Mouse (Mus musculus) kidney, adult 8-10 months (tissue): Measurements from ENCODE around the gene Pak1ip1.
"Not testable (repeated sequence)": the region's sequence is repeated elsewhere in the genome, so short reads cannot be mapped to it uniquely, and the experiment has no call there.

Experiments
- DNase-seq, 2 experiments: peaks; one replicate each; pipeline ENCODE4 v3.0.0; 2022

Gene Pak1ip1

DNA sequence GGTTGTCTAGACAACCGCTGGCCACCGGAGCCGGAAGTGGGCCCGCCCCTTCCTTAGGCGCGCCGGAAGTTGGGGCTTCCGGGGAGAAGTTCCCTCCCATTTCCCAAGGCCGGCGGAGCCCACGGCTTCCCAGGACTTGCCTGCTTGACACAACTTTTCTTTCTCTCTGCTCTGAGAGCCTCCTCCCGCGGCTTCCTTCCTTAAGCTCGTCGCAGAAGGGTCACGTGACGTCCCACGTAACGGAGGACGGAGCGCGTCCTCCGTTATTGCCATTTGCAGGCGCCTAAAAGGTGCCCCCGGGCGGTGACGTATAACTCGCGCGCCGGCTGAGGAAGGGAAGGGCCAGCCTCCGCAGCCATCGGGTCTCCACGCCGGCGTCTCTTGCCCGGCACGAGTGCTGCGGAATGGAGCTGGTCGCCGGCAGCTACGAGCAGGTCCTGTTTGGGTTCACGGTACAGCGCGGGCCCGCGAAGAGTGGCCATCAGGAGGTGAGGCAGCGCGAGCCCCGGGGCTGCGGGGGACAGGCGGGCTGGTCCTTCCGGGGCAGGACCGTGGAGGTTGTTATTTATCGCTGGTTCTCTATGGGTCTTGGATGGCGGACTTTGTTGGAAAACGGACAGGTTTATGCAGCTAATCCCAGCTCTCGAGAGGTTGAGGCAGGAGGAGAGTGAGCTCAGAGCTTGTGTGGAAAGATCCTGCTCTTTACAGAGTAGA is at the start of gene Pak1ip1:
TSS of gene Pak1ip1 (plus strand) at position 98 of the 714 bp plus-strand sequence.
- peak; percentile 90 to 91 for DNase-seq

DNA sequence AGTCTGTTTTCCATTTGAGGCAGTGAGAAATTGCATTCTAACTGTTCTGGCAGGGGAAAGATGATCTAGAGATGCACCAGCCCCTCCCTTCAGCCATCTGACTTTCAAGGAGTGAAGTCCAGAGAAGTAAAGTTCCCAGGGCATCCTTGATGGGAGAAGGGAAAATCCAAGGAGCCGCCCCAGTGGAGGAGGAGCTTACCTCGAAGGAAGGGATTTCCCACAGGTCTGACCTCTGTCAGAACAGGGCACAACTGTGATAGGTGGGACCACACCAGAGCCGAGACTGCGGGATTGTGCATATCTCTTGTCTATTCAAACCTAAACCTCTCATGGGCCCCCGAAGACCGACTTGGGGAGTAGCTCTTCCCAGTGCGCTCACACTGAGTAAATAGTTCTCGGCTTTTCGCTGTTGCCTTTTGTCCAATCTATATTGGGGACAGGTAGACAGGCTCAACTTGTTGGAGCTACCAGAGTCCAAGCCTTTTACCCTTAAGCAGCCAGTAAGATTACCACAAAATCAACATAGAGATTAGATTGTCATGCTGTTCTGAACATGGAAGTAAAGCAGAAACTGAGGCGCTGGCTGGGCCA is 49.3 kb upstream of the Pak1ip1 start:
- no peak for DNase-seq

DNA sequence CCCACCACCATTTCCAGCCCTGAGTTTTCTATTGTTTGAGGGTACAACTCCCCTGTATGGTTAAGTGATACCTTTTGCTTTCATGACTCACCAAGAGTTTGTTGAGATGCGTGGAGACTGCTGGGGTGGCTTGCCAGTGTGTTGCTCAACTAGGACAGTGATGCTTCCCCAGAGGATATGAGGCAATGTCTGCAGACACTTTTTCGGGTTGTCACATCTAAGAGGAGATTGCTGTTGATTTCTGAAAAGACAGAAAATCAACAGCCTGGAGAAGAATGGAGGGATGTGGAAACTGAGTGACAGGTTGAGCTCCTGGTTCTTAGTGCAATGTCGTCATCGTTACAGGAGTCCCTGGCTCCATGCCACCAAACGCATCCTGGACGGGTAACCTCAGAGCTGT is 47.6 kb upstream of the Pak1ip1 start:
- DNase-seq = no peak

DNA sequence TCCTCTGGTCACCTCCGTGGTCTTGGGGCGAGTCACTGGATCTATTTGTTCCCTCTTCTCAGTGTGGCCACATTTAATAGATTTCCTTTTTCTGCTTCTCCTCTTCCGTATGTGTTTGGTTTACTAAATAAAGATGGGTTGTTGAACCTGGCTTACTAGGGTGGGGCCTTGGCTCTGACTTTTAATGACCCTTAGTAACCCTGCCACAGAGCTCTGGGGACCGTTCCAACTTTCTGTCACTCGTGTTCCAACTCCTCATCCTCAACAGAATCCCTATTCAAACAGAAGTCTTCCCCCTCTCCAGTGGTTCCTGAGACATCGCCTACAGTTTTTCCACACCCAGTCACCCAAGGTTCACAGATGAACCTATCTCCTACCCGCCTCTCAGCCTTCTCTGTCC is 45.0 kb upstream of the Pak1ip1 start:
- DNase-seq = no peak

DNA sequence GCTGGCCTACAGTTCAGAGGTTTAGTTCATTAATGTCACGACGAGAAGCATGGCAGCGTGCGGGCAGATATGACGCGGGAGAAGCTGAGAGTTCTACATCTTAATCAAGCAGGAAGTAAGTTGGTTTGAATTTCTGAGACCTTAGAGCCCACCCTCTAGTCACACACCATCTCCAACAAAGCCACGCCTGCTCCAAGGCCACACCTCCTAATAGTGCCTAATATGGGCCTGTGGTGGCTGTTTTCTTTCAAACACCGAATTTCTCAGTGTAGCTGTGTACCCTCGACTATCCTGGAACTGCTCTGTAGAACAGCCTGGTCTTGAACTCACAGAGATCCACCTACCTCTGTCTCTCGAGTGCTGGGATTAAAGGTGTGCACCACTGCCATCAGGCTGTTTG is 33.2 kb upstream of the Pak1ip1 start:
- no peak for DNase-seq

DNA sequence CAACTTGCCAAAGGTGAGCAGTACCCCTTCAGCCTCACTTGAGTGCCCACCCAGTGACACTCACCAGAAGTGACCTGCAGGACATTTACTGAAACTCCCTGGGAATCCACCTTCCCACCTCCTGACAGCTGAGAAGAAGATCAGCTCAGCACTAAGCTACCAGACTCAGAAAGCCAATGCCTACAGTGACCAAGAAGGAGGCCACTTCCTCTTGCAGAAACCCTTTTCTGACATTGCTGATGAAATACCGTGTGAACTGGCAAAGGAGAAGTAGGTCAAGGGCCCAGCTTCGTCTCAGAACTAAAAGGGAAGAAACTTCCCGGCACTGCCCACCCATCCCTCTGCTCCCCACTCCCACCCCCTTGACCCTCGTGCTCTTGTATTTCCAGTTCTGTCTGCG is 32.3 kb upstream of the Pak1ip1 start:
- DNase-seq = no peak

DNA sequence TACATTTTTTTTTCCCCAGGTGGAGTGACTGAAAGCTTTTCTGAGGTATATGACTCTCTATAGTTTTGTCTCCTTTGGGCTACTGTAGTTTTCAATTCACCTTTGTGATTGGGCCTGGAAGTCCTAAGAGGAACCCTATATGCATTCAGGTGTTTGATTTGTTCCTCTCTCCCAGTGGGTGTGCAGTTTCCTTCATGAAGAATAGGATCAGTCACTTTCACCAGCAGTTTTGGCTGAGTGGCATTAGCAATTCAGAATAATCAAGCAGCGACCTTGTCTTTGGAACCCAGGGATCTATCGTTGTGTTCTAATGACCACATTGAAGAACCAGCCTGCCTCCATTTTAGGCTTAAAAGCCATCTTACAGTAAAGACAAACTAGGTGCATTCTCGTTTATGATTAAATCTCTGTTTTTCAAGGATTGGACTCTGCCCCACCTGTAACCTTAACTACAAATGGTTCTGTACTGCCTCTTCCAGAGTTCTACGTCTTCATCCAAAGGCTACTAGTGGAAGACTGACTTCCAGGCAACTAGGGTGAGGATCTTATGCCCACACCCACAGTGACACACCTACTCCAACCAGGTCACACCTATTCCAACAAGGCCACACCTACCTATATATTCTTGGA is 30.9 kb upstream of the Pak1ip1 start:
- DNase-seq = peak in 1 of 2 experiments; percentile 29

DNA sequence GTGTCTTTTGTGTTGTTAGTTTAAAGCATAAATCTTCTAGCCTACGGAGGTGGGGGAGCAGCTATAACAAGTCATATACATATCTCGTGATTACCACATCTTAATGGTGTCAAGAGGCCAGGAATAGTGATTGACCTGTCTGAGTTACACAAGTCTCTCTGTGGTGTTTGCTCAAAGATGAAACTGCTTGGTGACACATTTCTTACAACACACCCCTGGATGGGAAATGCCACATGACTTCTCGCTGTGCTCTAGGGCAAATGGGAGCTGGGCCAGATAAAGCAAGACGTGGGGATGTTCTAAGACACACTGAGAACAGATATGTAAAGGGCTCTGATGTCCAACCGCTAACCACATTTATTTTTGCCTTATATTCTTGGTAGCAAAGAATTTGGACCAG is 29.6 kb upstream of the Pak1ip1 start:
- DNase-seq = no peak

DNA sequence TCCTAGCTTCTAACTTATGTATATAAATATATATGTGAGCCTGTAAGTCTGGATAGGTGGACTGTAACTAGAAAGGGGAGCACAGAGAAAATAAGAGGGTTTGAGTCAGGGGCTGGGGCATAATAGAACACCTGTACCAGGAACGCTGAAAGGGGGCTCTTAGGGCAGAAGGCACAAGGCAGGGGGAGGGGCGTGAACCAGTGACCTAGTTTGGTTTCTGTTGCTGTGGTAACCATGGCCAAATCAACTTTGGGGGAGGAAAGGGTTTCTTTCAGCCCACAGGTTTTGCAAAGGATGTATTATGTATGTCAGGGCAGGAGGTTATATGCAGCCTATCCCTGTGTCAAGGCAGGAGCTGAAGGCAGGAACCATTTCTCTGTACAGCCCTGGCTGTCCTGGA is 29.0 kb upstream of the Pak1ip1 start:
- no peak for DNase-seq

DNA sequence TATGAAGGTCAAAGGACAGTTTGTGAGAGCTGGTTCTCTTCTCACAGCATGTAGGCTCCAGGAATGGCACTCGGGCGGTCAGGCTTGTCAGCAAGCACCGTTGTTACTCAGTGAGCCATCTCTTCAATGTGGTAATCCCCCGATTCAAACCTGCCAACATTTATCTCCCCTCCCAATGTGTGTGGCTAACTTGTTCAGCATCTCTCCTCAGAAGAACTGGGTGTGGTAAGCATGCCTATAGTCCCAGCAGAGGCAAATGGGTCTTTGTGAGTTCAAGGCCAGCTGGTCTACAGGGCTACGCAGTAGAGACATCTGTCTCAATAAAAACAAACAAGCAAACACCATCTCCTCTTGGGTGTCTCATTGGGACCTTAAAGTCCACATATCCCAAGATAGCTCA is 27.8 kb upstream of the Pak1ip1 start:
- DNase-seq = no peak

DNA sequence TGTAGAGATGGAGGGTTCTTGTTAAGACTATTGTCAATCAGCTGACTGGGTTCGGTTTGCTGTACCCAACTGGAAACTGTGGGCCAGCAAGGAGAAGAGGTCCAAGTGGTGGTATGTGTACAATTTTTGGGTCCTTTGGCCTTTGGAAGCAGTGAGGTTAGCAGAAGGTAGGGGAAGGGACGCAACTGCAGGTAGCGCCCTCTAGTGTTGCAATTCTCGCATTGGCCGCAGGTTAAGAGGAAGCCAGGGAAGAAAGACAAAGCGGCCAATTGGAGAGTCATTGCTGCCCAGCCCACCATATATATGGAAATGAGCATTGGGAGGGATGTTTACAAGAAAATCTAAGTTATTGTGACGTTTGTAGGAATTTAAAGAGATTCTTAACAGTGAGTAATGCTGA is 23.2 kb upstream of the Pak1ip1 start:
- DNase-seq = peak; percentile 43 to 76

DNA sequence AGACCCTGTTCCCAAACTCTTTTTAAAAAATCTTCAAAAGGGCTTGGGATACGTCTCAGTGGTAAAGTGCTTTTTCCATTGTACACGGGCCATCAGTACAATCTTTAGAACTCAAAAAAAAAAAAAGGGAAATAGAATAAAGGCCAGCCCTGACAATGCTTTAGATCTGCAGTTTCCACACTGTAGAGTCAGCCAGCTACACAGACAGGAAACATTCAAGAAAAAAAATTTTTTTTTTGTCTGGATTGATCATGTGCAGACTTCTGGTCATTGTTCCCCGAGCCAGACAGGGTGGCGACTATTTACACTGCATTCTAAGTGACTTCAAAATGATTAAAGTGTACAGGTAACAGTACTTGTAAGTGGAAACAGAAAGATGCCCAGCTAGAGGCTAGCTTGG is 22.2 kb upstream of the Pak1ip1 start:
- DNase-seq = peak; percentile 14 to 17

DNA sequence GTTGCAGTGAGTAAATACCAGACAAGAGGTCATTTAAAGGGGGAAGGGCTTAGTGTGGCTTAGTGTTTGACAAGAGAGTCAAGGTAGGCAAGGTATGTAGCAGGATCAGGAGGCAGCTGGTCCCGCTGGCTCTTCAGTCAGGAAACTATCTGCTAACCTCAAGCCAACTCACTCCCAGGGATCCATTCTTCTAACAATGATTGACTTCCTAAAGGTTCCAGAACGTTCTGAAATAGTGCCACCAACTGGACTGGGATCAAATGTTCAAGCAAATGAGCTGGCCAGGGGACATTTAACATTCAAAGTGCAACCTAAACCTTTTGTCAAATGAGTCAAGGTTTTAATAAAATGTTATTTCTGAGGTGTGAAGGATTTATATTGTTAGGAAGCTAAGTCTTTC is 21.5 kb upstream of the Pak1ip1 start:
- peak; percentile 66 to 78 for DNase-seq

DNA sequence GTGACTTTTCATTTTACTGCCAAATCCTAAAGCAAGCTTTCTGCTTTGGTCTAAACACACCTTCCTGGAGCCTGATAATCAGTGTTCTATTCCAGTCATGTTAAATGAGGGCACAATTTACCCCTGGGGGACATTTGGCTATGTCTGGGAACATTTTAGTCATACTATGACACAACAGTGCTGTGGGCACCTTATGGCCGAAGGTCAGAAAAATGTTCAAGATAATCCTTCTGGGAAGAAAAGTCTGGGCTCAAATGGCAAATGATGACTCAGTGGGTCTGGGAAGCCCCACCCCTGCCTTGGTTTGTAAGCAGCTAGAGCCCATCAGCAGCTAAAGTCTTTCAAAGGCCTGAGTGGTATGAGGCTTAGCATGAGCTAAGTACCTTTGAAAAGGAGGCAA is 18.1 kb upstream of the Pak1ip1 start:
- DNase-seq = no peak

DNA sequence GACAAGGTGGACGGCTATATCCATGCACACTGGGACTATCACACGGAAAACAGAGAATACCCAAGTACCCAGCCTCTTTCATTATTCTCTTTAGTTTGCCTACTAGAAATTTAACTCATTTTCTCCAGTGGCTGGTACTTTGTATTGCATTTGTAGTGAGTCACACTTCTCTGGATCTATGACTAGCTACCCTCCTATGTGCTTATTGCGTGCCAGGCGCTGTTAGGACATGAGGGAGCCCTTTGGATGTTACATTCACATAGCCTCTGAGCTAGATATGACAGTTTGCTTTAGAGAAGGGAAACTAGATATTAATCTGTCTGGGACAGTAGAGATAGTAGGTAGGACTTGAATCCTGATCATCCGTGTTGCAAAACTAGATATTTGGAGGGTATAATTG is 14.7 kb upstream of the Pak1ip1 start:
- no peak for DNase-seq

DNA sequence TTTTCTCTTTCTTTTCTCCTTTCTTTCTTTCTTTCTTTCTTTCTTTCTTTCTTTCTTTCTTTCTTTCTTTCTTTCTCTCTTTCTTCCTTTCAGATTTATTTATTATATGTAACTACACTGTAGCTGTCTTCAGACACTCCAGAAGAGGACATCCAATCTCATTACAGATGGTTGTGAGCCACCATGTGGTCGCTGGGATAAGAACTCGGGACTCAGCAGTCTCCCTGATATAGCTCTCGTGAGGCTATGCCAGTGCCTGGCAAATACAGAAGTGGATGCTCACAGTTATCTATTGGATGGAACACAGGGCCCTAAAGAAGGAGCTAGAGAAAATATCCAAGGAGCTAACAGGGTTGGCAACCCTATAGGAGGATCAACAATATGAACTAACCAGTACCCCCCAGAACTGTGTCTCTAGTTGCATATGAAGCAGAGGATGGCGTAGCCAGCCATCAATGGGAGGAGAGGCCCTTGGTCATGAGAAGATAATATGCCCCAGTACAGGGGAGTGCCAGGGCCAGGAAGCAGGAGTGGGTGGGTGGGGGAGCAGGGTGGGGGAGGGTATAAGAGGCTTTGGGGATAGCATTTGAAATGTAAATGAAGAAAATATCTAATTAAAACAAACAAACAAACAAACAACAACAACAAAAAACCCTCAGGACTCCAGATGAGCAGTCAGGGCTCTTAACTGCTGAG is 13.1 kb upstream of the Pak1ip1 start:
- DNase-seq = not testable (repeated sequence)

DNA sequence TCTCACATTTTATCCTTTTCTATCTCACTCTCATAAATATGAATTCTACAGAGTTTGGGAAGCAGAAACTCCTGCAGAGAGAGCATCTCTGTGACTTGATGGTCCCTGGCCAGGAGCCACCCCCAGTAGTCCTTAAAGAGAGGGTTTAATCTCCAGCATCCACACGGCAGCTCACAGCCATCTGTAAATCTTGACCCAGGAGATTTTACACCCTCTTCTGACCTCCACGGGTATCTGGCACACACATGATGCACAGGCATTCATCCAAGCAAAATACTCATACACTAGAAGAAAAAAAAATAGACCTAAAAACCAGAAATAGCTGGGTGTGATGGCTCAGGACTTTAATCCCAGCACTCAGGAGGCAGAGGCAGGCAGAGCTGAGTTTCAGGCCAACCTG is 12.4 kb upstream of the Pak1ip1 start:
- no peak for DNase-seq

DNA sequence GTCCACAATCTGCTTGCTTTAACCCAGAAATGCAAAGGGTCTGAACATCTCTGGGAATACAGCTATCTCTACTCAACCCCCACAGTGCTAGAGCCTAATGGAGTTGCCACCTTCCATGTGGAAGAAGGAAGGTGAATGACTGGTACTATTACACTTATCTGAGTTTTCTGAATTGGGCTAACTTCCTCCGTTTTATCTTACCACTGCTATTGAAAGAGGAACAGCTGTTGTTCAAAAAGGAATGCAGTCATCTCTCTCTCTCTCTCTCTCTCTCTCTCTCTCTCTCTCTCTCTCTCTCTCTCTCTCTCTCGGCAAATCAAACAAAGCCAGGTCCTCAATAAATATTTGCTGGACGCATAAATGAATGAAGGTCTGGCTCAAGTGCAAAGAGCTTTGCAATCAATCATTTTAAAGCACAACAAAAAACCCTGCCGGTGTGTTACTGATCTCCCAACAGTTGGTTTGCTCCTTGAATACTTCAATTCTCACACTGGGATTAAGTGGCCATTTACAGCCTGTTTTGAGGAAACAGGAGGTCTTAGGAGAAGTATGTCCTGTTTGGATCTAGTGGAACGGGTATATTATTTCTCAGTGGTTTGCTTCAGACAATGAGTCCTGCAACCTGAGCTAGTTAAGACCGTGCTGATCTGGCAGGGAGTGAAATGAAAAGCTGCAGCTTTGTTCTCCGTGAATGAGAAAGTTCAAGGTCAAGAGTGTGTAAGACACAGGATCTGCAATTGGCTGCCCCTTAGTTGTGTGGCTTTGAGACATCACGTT is 6.1 kb upstream of the Pak1ip1 start:
- no peak for DNase-seq

DNA sequence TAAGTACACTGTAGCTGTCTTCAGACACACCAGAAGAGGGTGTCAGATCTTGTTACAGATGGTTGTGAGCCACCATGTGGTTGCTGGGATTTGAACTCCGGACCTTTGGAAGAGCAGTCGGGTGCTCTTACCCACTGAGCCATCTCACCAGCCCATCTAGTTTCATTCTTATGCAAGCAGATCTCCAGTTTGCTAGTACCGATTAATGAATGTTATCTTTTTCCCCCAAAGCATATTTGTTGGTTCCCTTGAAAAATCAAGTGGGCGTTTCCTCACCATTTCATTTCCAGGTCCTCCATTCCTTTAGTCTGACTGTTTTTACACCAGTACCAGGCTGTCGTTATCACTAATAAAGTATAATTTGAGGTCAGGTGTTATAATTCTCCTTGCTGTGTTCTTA is 2.3 kb upstream of the Pak1ip1 start:
- DNase-seq = not testable (repeated sequence)

DNA sequence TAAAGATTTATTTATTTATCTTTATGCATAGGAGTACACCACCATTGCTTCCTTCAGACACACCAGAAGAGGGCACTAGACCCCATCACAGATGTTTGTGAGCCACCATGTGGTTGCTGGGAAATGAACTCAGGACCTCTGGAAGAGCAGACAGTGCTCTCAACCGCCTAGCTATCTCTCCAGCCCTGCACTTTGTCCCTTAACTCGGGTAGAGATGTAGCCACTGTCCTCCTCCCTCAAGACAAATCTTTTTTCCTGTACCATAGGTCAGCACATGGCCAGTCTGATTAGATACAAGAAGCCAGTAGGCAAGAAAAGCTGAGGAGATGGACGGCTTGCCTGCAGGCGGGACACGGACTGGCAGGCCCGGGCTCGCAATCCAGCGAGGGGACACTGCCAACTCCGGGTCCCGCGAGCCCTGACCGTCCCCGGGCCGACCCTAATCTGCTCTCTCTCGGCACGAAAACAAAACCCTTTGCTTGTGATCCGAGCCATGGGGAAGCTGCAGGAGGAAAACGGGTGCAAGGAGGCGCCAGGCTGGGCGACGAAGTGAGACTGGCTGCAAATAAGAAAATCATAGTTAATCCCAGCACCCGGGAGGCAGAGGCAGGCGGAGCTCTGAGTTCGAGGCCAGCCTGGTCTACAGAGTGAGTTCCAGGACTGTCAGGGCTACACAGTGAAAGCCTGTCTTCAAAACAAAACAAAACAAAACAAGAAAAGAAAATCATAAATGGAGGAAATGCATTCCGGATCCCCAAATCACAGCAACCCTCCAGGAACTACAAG is 490 bp upstream of the Pak1ip1 start:
- no peak for DNase-seq

DNA sequence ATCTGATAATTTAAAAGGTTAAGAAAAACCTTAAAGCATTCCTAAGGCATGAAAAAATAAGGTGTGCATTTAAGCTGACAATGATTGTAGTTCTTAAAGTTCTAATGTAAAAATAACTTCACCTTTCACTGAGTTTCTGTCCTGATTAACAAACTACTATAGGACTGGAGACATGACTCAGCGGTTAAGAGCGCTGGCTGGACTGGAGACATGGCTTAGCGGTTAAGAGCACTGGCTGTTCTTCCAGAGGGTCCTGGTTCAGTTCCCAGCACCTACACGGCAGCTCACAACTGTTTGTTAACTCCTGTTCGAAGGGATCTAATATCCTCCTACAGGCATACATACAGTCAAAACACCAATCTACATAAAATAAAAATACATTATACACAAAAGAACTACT is 1.2 kb downstream of the Pak1ip1 start:
- DNase-seq = no peak

DNA sequence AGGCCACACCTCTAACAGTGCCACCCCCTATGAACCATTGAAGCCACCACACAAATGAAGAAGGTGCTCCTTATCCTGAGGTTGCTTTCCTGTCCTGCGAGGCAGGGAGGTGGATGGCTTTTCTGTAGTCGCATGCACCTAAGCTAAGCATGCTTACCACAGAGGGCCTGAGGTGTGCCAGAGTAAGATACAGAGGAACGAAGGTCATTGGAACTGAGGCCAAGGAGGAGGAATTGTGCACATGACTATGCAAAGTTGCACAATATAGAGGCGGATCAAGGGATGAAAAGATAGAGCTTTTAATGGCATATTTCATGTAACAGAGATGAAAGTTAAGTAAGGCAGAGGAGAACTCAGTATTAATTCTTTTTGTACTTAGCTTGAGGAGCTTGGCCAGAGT is 5.4 kb downstream of the Pak1ip1 start:
- no peak for DNase-seq
